Mouse (Mus musculus) thymus, postnatal 0 days (tissue): ENCODE measurements around the gene 5031439G07Rik. TPM values are rescaled to one million over a fixed set of nuclear protein-coding genes. Genes with fewer than 3 reads are reported as not detected.
A peak's percentile ranks its signal among the peaks of the same experiment; 100 is the strongest.

Source experiments
- DNase-seq: peaks from one replicate; pipeline ENCODE4 v3.0.0-alpha.2; 2015; ENCODE audit warnings: low spot score
- polyA plus RNA-seq: library from polyadenylated mRNA; unstranded; fragments of >200 nt; fragmentation: Nextera tagmentation; extraction: Ambion mirVana; gene quantifications from 2 replicates; pipeline ENCODE4 v1.2.1, GENCODE M21; 2015

5031439G07Rik gene
- polyA plus RNA-seq, 1 experiment from 2014 or later = 6.2 TPM

GRCm38 (mm10) chr15:84995041-84995440 lies 6.7 kb upstream of the 5031439G07Rik start:
- no peak for DNase-seq

- no peak for DNase-seq
These were observed 6.1 kb upstream of the 5031439G07Rik start for GRCm38 (mm10) chr15:84994498-84994897.

GRCm38 (mm10) chr15:84989771-84990170 lies 1.4 kb upstream of the 5031439G07Rik start:
- DNase-seq = no peak

- DNase-seq = no peak
These were observed 747 bp upstream of the 5031439G07Rik start for GRCm38 (mm10) chr15:84989098-84989497.

GRCm38 (mm10) chr15:84987020-84987815 lies 1.1 kb downstream of the 5031439G07Rik start:
- peak; percentile 39 for DNase-seq

GRCm38 (mm10) chr15:84986171-84987019 lies 2.0 kb downstream of the 5031439G07Rik start:
- peak; percentile 16 for DNase-seq

- DNase-seq = no peak
These were observed 2.7 kb downstream of the 5031439G07Rik start for GRCm38 (mm10) chr15:84985516-84986160.

- no peak for DNase-seq
These were observed 4.6 kb downstream of the 5031439G07Rik start for GRCm38 (mm10) chr15:84983721-84984120.

- no peak for DNase-seq
These were observed 5.5 kb downstream of the 5031439G07Rik start for GRCm38 (mm10) chr15:84982888-84983287.

GRCm38 (mm10) chr15:84981609-84982313 lies 6.6 kb downstream of the 5031439G07Rik start:
- no peak for DNase-seq

GRCm38 (mm10) chr15:84975729-84976128 lies 12.6 kb downstream of the 5031439G07Rik start:
- DNase-seq = no peak

- no peak for DNase-seq
These were observed 14.8 kb downstream of the 5031439G07Rik start for GRCm38 (mm10) chr15:84973544-84973871.

GRCm38 (mm10) chr15:84972860-84973543 lies 15.3 kb downstream of the 5031439G07Rik start:
- no peak for DNase-seq

GRCm38 (mm10) chr15:84968534-84968933 lies 19.8 kb downstream of the 5031439G07Rik start:
- no peak for DNase-seq

- peak; percentile 67 for DNase-seq
These were observed 22.6 kb downstream of the 5031439G07Rik start for GRCm38 (mm10) chr15:84965575-84966360.

- peak; percentile 36 for DNase-seq
These were observed 23.6 kb downstream of the 5031439G07Rik start for GRCm38 (mm10) chr15:84964771-84965170.

GRCm38 (mm10) chr15:84962518-84962917 lies 25.8 kb downstream of the 5031439G07Rik start:
- no peak for DNase-seq

- no peak for DNase-seq
These were observed 27.7 kb downstream of the 5031439G07Rik start for GRCm38 (mm10) chr15:84960692-84961091.

GRCm38 (mm10) chr15:84959891-84960290 lies 28.5 kb downstream of the 5031439G07Rik start:
- no peak for DNase-seq

- no peak for DNase-seq
These were observed 30.0 kb downstream of the 5031439G07Rik start for GRCm38 (mm10) chr15:84958331-84958730.
